Mouse (Mus musculus) spleen, adult 2 months (tissue): ENCODE results near the gene Upp2. TPM values are rescaled to one million over a fixed set of nuclear protein-coding genes. Genes with fewer than 3 reads are reported as not detected.

Experiments
- DNase-seq, 2 experiments: peaks; one replicate each; pipeline versions ENCODE4 v3.0.0 to v3.0.0-alpha.2; 2012 to 2021; ENCODE audit warnings: low spot score in 2 of 2, low read depth in 1 of 2
- H3K27ac ChIP-seq: fragments of 200-500 bp; 2 replicates; pipeline ENCODE4 v1.5.1; 2012; ENCODE audit warnings: low read length, inconsistent platforms; ENCODE audit not compliant: insufficient read depth
- H3K27me3 ChIP-seq: fragments of 200-500 bp; 2 replicates; pipeline ENCODE4 v1.6.1; 2012; ENCODE audit warnings: mild to moderate bottlenecking, moderate library complexity, low read length, inconsistent platforms; ENCODE audit not compliant: control insufficient read depth, insufficient read depth
- H3K36me3 ChIP-seq: fragments of 200-500 bp; 2 replicates; pipeline ENCODE4 v1.6.1; 2012; ENCODE audit warnings: mild to moderate bottlenecking, low read length, inconsistent platforms; ENCODE audit not compliant: control insufficient read depth, insufficient read depth
- H3K4me1 ChIP-seq: fragments of 200-500 bp; 2 replicates; pipeline ENCODE4 v1.6.1; 2011; ENCODE audit warnings: inconsistent platforms; ENCODE audit not compliant: control insufficient read depth, insufficient read depth, insufficient read length
- H3K4me3 ChIP-seq: fragments of 200-500 bp; 2 replicates; pipeline ENCODE4 v1.5.1; 2011; ENCODE audit warnings: mild to moderate bottlenecking, inconsistent platforms; ENCODE audit not compliant: insufficient read depth, insufficient read length; ENCODE audit errors: extremely low read depth
- CTCF ChIP-seq: fragments of 200-500 bp; IDR thresholded peaks from 2 replicates; pipeline ENCODE4 v1.5.1; 2011; ENCODE audit warnings: mild to moderate bottlenecking, inconsistent platforms; ENCODE audit not compliant: insufficient read depth, insufficient read length, insufficient replicate concordance; ENCODE audit errors: extremely low read depth
- POLR2A ChIP-seq: fragments of 200-500 bp; IDR thresholded peaks from 2 replicates; pipeline ENCODE4 v1.6.1; 2011; ENCODE audit warnings: low read depth, low read length, inconsistent platforms
- WGBS: fragments of 180-500 bp; shearing (Covaris S2); methylation state at CpG from one replicate; pipeline ENCODE4 v1.1.7; 2018; 5-methylcytosine and 5-hydroxymethylcytosine counted together
- polyA plus RNA-seq: library from polyadenylated mRNA; depleted of rRNA; stranded (reverse); fragments of >200 nt; gene quantifications from 2 replicates; pipeline ENCODE4 v1.2.3, GENCODE M21; 2012

The Upp2 gene
- polyA plus RNA-seq, 1 experiment, result 1.3 TPM

DNA sequence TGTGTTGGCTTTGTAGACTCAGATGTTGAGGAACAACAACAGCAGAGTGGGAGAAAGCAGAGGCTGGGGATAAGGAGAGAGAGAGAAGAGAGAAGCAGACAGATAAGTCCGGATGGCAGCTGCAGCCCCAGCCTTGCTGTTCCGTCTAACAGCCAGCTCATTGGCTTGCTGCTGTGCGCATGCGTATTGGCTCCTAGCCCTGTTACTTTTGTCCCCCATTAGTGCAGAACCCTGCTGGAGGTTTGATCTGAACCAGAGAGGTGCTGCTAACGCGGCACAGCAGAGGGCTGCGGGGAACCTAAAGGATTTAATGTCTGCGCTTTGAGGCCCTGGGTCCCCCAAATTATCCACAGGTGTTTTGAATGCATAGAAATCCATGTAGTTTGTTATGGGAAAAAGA lies 219.6 kb downstream of the Upp2 start:
- WGBS, result 93% methylated on average over 8 of the region's 8 CpGs
- DNase-seq, result no peak
- Histone ChIP-seq H3K4me3 (no peak overlapping the region), H3K36me3 (no peaks in the 10 kb centered on the region), H3K27ac (no peak overlapping the region), H3K4me1 (no peaks in the 10 kb centered on the region), H3K27me3 (no peaks in the 10 kb centered on the region)
- TF ChIP-seq CTCF, result no peak
- TF ChIP-seq POLR2A, result no peak

DNA sequence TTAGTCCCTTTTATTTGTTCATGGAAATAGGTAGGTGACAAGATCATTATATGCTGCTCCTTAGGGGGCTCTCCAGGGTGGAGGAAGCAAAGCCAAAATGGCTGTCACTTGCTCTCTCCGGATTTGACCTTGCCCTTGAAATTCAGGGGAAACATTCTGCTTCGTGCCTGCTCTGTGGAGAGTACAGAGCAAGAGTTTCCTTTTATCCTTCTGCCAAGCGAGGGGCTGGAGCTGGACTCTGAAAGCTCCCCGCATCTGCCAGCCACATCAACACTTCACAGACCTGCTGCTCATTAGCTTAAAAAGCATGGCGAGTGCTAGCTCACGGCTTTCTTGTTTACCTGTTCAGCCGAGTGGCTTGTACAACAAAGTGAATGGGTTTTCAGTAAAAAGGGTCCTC lies 220.3 kb downstream of the Upp2 start:
- Histone ChIP-seq H3K27me3 (no peaks in the 10 kb centered on the region), H3K36me3 (no peaks in the 10 kb centered on the region), H3K27ac (no peak overlapping the region), H3K4me1 (no peaks in the 10 kb centered on the region), H3K4me3 (no peak overlapping the region)
- TF ChIP-seq POLR2A (no peak), CTCF (no peak)
- 84% methylated on average over 7 of the region's 7 CpGs for WGBS
- no peak for DNase-seq

DNA sequence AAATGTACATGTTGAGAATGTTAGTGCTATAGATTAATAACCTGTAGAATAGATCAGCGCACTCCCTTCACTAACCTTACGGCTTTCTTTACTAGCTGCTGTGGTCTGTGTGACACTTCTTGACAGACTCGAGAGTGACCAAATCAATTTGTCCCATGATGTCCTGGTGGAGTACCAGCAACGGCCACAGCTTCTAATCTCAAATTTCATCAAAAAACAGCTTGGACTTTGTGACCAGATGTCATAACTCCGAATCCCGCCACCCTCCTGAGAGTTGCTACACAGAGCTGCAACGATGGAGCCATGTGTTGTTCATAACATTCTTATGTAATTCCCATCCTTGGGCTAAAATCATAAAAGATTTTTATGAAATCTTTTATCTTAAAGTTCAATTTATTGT lies 222.8 kb downstream of the Upp2 start:
- H3K4me1 ChIP-seq, result no peaks in the 10 kb centered on the region
- H3K4me3 ChIP-seq, result no peak overlapping the region
- no peak for TF ChIP-seq CTCF
- no peak for TF ChIP-seq POLR2A
- no peak overlapping the region for H3K27ac ChIP-seq
- H3K36me3 ChIP-seq, result no peaks in the 10 kb centered on the region
- WGBS, result 92% methylated on average over 7 of the region's 7 CpGs
- H3K27me3 ChIP-seq, result no peaks in the 10 kb centered on the region
- DNase-seq, result no peak

DNA sequence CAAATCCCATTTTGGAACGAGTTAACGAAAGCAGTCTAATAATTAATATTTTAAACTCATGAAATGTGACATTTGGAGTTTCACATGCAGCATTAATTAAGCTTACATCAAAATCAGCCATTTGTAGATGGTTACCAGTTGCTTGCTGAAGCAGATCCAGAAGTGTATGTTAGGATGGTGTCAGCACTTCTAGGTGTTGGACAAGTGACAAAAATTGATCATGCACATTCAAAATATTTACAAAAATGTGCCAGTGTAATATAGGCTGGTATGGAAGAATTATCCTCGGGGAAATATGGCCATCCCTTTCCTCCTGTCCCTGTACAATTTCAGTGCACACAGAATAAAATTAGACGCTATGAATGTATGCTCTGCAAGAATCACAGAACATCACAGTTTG lies 223.3 kb downstream of the Upp2 start:
- Histone ChIP-seq H3K36me3 (no peaks in the 10 kb centered on the region), H3K27me3 (no peaks in the 10 kb centered on the region), H3K4me1 (no peaks in the 10 kb centered on the region), H3K4me3 (no peak overlapping the region), H3K27ac (no peak overlapping the region)
- TF ChIP-seq POLR2A (no peak), CTCF (no peak)
- no peak for DNase-seq
- 91% methylated on average over 4 of the region's 4 CpGs for WGBS

DNA sequence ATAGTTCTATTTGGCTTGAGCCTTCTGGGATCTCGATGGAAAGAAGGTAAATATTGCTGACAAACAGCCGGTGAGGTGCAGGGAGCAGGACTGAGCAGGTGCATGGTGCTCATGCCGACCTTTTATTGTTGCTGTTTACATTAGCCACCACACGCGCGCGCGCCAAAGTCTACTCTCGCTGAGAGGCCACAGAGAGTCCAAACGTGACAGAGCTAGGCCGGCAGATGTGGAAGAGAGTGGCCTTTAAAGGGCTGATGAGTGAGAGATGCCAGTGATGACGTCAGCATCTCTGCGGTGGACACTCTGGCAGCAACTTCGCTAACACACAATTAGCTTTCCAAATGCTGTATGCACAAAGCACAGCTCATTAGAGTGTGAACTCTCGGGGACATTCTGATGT lies 227.4 kb downstream of the Upp2 start:
- H3K4me3 ChIP-seq, result no peak overlapping the region
- no peak for DNase-seq
- no peak overlapping the region for H3K27ac ChIP-seq
- H3K36me3 ChIP-seq, result no peaks in the 10 kb centered on the region
- no peaks in the 10 kb centered on the region for H3K4me1 ChIP-seq
- TF ChIP-seq CTCF, result no peak
- no peak for TF ChIP-seq POLR2A
- WGBS, result 92% methylated on average over 15 of the region's 15 CpGs
- H3K27me3 ChIP-seq, result no peaks in the 10 kb centered on the region

DNA sequence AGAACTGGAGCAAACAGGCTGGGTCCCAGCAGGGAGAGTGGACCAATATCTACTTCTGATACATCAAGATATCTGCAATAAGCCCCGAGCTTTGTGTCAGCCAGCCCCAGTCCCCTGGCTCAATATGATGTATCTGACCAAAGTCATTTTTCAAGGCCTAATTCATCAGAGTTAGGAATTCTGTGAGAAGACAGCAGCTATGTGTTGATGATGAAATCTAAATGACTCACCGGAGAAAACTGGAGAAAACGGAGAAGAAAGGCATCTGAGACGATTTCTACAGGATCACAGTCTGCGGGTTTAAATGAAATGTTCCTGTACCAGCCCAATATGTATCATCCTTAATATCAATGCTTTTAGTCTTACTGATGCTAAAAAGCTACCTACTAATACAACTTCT lies 228.3 kb downstream of the Upp2 start:
- WGBS, result 95% methylated on average over 5 of the region's 5 CpGs
- H3K27ac ChIP-seq, result no peak overlapping the region

DNA sequence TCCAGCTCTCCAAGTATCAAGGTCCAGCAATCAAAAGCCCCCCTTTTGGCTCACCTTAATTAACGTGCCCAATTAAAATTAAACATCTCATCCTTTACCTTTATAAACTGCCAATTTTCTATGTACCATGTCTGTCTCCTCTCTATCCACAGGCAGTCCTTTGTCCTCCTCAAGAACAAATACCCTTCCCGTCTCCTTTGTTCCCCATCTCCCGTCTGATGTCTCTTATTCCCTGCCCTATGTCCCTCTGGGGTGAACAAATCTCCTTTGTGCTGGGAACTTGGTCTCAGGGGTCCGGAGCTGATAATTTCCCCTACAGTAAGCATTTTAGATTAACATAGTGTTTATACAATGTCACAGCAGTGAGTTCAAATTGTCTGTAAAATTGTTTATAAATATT lies 230.4 kb downstream of the Upp2 start:
- Histone ChIP-seq H3K27ac (no peak overlapping the region), H3K36me3 (no peaks in the 10 kb centered on the region), H3K27me3 (no peaks in the 10 kb centered on the region), H3K4me3 (no peak overlapping the region), H3K4me1 (no peaks in the 10 kb centered on the region)
- DNase-seq, result no peak
- 88% methylated on average over 4 of the region's 4 CpGs for WGBS
- no peak for TF ChIP-seq POLR2A
- TF ChIP-seq CTCF, result no peak

More for the DNA sequence above, 228.3 kb downstream of the Upp2 start:
- Histone ChIP-seq H3K4me1 (no peaks in the 10 kb centered on the region), H3K4me3 (no peak overlapping the region), H3K27me3 (no peaks in the 10 kb centered on the region), H3K36me3 (no peaks in the 10 kb centered on the region)
- TF ChIP-seq POLR2A, result no peak
- TF ChIP-seq CTCF, result no peak
- no peak for DNase-seq
